Comparison of ENCODE assay signal across 8 mouse cellular contexts in genomic region chr6:83913710-83914109, GRCm38 (mm10). TPM values are rescaled to one million over a fixed set of nuclear protein-coding genes. Genes with fewer than 3 reads are reported as not detected.
DNase-seq lines count a peak whose midpoint lies in the region; ATAC-seq and TF ChIP-seq lines count a peak whose summit lies in the region.

No protein-coding gene starts in this region.

- H3K36me3 ChIP-seq in megakaryocyte, embryonic 14.5 days (replicated peaks; ENCODE audit: low read length) = no peaks in the 10 kb centered on the region
- H3K36me3 ChIP-seq in hindbrain, embryonic 15.5 days = no peaks in the 10 kb centered on the region
- no peaks in the 10 kb centered on the region for H3K36me3 ChIP-seq in midbrain, postnatal 0 days (ENCODE audit: insufficient read depth, low read length)

- peaks cover 5% of the 10 kb centered on the region for H3K4me1 ChIP-seq in megakaryocyte, embryonic 14.5 days
- peaks cover 3% of the 10 kb centered on the region for H3K4me1 ChIP-seq in hindbrain, embryonic 15.5 days (replicated peaks)
- H3K4me1 ChIP-seq in midbrain, postnatal 0 days (ENCODE audit: insufficient read depth, low read length) = no peaks in the 10 kb centered on the region

- DNase-seq in cerebellum, adult 11-12 months = peak; percentile 39
- no peak for DNase-seq in cerebellum, adult 9-10 months
- no peak for DNase-seq in midbrain, postnatal 0 days (ENCODE audit: low spot score)
- no peak for DNase-seq in spleen, postnatal 4 days (ENCODE audit: low spot score in 2 of 2)
- DNase-seq in kidney, postnatal 10 days = no peak

- peaks cover 2% of the 10 kb centered on the region for H3K27me3 ChIP-seq in megakaryocyte, embryonic 14.5 days (replicated peaks)
- H3K27me3 ChIP-seq in hindbrain, embryonic 15.5 days = no peaks in the 10 kb centered on the region
- H3K27me3 ChIP-seq in midbrain, postnatal 0 days (ENCODE audit: insufficient read depth, low read length) = no peaks in the 10 kb centered on the region

- H3K4me2 ChIP-seq in hindbrain, embryonic 15.5 days = peak overlapping the region; percentile 41
- peak overlapping the region; percentile 29 for H3K4me2 ChIP-seq in midbrain, postnatal 0 days (ENCODE audit: low read depth, low read length, poor library complexity, severe bottlenecking)

- WGBS in hindbrain, embryonic 15.5 days = 39% methylated on average over 4 of the region's 4 CpGs
- 40% methylated on average over 4 of the region's 4 CpGs for WGBS in midbrain, postnatal 0 days

- TF ChIP-seq CTCF in midbrain, postnatal 0 days (IDR thresholded peaks at IDR 0.05) = no peak

- peak overlapping the region; percentile 90 for H3K4me3 ChIP-seq in megakaryocyte, embryonic 14.5 days (replicated peaks)
- H3K4me3 ChIP-seq in hindbrain, embryonic 15.5 days = peak overlapping the region; percentile 80
- H3K4me3 ChIP-seq in midbrain, postnatal 0 days (ENCODE audit: low read depth, low read length) = peak overlapping the region; percentile 100

- 0 out of 2 replicates have a peak overlapping the region, but pooled peaks have one; percentile 99 for H3K27ac ChIP-seq in hindbrain, embryonic 15.5 days (replicated peaks)
- no peak overlapping the region; the same call in 1 of the 2 replicates for H3K27ac ChIP-seq in midbrain, postnatal 0 days (ENCODE audit: low read depth, low read length)

- H3K9ac ChIP-seq in hindbrain, embryonic 15.5 days = no peak overlapping the region
- no peak overlapping the region for H3K9ac ChIP-seq in midbrain, postnatal 0 days (replicated peaks; ENCODE audit: low read length, poor library complexity, severe bottlenecking)

- ATAC-seq in megakaryocyte, adult 5-6 weeks (ENCODE audit: poor library complexity, severe bottlenecking) = no peak
- ATAC-seq in hindbrain, embryonic 15.5 days (ENCODE audit: low FRiP score, low read depth) = peak; percentile 19; the same call in 1 of the 2 replicates
- ATAC-seq in midbrain, postnatal 0 days (ENCODE audit: low FRiP score) = no peak; the same call in 1 of the 2 replicates

- H3K9me3 ChIP-seq in megakaryocyte, embryonic 14.5 days = no peaks in the 10 kb centered on the region
- H3K9me3 ChIP-seq in hindbrain, embryonic 15.5 days = no peaks in the 10 kb centered on the region
- H3K9me3 ChIP-seq in midbrain, postnatal 0 days (ENCODE audit: low read length) = no peaks in the 10 kb centered on the region

RNA-seq across cellular contexts. Expression of gene Zfp638, which starts 46.8 kb away (rescaled TPM):
- 2.5 TPM in 1 of 2 replicates, not detected in the other for polyA plus RNA-seq in megakaryocyte, embryonic 14.5 days (2012; ENCODE audit: insufficient read depth, low replicate concordance)
- 173 and 186 TPM in 2 replicates for total RNA-seq in megakaryocyte, adult 5-6 weeks (2015)
- total RNA-seq in megakaryocyte, adult 5-6 weeks (2017) = 175 and 190 TPM in 2 replicates
- polyA plus RNA-seq in hindbrain, embryonic 15.5 days (2015; fragmentation: Nextera tagmentation; extraction: Ambion mirVana) = 65.4 and 74.5 TPM in 2 replicates
- 107 and 123 TPM in 2 replicates for total RNA-seq in midbrain, postnatal 0 days (2014; rRNA removed)
- 47.0 and 53.8 TPM in 2 replicates for polyA plus RNA-seq in midbrain, postnatal 0 days (2015; fragmentation: Nextera tagmentation; extraction: Ambion mirVana)
